Mouse (Mus musculus) NIH3T3 (cell line): Measurements from ENCODE around the gene Kcnh4.

Experiments
- DNase-seq: peaks from one replicate; pipeline ENCODE4 v3.0.0-alpha.2; 2012; ENCODE audit warnings: low read depth

The Kcnh4 gene

DNA sequence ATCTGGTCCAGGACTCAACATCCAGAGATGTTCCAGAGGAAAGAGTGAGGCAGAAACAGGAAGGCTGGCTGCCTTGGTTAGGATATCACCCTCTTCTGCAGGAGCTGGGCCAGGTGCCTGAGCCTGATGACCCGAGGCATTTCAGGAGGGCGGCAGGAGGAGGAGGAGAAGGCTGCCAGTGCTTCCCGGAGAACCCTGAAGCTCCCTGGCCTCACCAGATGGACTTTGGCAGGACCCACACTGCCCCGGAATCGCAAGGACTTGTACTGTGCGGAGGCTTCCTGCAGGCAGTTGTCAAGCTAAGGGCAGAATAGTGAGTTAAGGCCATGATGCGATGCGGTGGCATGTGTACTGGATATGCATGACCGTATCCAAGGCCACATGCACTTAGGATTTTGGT lies 7.0 kb upstream of the Kcnh4 start:
- no peak for DNase-seq

DNA sequence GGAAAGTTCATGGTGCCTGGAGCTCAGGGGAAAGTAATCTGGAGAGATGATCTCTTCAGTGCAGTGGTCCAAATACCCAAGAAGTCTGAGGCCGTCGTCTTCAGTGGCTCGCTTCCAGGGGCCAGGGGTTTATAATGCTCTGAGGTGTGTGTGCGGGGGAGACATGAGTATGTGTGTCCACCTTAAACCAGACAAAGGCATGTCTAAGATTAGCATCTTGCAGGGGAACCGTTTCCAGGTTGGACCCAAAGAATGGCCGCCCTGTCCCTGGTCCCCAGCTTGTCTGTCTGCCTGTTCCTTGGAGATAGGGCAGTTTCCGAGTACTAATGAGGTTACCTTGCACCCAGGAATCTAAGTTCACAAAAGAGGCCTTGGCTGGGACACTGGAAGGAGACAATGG lies 3.1 kb upstream of the Kcnh4 start, which contains the start of gene Hcrt:
Gene Hcrt, minus strand, starts transcription at position 101 of the 400 bp plus-strand sequence.
- DNase-seq: no peak

GRCm38 (mm10) chr11:100761547-100762045 lies 1.9 kb upstream of the Kcnh4 start:
- peak; percentile 65 for DNase-seq

DNA sequence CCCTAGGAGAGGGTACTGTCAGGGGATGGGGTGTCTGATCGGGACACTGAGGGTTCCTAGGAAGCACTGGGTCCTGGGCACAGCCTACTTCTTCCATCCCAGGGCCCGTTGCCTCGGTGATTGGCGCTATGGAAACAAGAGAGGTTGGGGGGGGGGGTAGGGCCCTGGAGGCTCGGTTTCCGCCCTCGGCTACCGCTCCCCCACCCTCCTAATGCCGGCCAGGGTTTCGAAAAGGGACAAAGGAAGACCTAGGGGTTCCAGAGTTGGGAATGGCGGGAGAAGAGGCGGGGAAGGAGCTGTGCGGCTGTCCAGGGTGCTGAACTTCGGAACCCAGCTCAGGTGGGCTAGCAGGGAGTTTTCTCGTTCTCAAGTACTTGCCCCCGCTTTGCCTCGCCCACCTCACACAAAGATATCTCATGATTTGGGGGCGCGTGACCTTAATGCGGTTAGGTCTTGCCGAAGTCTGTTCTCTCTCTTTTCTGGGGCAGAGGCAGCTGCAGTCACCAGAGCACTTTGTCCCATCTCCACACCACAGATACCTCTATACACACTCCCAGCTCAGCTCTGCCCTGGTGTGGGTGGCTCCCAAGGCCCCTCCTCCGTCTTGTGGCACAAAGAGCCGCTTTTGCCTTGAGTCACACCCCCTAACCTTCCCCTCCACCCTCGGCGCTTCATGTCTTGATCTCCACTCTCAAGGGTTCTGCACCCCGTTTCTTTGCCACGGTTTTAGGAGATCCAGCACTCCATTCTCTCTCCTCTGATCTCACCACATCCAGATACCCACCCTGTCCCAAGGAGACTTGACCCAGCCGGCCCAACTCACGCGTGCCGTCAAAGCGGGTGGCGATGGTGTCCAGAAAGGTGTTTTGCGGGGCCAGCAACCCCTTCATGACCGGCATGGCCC lies 783 bp downstream of the Kcnh4 start:
- DNase-seq: peak; percentile 74

- DNase-seq: no peak
Measured at GRCm38 (mm10) chr11:100757566-100757965, 2.2 kb downstream of the Kcnh4 start.

DNA sequence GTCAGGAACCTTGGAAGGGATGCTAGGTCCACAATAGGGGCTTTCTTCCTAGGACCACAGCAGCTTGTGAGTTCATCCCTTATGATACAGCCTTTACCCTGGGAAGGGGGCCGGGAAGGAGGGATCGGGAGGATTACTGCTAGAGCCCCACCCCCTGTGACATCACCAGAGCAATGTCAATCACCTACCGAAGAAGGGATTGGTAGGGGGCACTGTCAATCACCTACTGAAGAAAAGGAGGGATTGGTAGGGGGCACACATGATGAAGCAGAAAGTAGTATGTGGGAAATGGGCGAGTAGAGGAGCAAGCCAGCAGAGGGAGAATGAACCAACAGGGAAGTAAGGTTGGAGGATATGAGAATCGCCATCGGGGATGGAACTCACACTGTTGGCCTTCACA lies 3.3 kb downstream of the Kcnh4 start:
- DNase-seq: no peak

GRCm38 (mm10) chr11:100754693-100755057 lies 5.1 kb downstream of the Kcnh4 start:
- DNase-seq: no peak

DNA sequence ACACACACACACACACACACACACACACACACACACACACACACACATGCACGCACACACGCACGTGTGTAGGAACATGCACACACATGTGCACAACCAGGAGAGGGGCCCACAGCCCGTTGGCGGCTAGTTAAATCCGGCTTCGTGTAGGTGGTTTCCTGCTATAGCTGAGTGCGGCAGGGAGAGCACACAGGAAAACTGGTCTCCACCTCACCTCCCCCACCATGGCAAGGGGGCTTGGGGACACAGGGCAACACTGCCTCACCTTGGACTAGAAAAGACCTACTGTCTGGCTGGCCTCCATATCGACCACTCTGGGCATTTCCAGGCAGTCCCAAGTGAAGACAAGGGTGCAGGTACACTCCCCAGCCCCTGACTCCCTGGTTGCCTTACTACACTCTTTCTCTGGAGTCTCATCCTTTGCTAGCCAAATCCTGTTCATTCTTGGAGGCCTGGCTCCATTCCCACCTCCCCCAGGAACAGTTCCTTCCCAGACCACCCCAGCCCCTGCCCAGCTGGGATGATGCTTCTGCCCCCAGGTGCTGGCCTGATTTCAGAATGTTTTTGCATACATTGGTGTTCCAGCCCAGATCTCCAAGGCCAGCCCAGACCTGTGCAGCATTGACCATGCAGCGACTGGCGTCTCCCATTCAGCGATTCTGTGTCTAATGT lies 5.6 kb downstream of the Kcnh4 start:
- DNase-seq: no peak

GRCm38 (mm10) chr11:100752294-100752693 lies 7.4 kb downstream of the Kcnh4 start:
- no peak for DNase-seq

DNA sequence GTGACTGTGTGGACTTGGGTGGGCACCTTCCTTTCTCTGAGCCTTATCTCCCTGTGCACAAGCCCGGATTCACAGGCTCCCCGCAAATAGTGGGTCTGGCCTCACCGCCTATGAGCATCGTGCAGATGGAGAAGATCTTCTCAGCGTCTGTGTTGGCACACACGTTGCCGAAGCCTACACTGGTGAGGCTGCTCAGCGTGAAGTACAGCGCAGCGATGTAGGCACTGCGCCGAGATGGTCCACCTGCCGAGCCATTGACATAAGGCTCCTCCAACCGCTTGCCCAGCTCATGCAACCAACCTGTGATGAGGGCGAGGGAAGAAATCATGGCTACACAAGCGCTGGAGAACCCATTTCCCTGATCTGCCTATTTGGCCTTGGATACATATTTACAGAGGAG lies 9.6 kb downstream of the Kcnh4 start:
- no peak for DNase-seq

DNA sequence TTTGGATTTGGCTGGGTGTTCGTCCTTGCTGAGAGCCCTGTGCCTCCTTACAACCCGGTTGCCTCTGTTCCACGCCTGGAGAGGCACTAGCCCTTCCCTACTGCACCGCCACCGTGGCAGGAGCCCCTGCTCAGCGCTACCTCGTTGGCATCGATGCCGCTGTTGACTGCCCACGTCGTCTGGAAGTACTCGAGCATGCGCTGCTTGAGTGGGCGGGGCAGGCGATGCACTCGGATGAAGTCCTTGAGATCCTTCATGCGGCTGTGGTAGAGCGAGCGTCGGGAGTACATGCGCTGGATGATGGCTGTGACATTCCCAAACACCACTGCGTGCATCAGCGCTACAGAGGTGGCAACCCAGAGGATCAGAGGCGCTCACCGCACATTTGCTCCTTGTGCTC lies 10.3 kb downstream of the Kcnh4 start:
- DNase-seq: no peak

- no peak for DNase-seq
Measured at GRCm38 (mm10) chr11:100748620-100749019, 11.1 kb downstream of the Kcnh4 start.

DNA sequence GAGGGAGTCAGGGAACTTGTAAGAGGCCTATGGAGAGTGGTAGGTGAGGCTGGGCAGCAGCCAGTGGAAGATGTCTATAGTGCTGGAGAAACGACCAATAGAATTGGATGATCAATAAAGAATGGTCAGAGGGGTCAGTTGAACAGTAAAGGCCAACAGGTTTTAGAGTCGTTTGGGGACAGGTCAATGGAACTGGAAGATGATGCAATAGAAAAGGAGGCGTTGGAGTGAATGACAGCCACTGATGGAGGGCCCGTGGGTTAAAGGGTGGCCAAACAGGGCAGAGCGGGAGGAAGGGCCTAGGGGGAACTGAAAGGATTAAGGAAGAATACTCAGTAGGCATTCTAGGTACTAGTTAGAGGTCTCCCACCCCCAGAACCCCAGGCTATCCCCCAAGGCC lies 12.6 kb downstream of the Kcnh4 start:
- no peak for DNase-seq

GRCm38 (mm10) chr11:100746546-100746945 lies 13.2 kb downstream of the Kcnh4 start:
- DNase-seq: no peak

GRCm38 (mm10) chr11:100745085-100745484 lies 14.7 kb downstream of the Kcnh4 start:
- DNase-seq: peak; percentile 80

GRCm38 (mm10) chr11:100741348-100741747 lies 18.4 kb downstream of the Kcnh4 start:
- DNase-seq: no peak

DNA sequence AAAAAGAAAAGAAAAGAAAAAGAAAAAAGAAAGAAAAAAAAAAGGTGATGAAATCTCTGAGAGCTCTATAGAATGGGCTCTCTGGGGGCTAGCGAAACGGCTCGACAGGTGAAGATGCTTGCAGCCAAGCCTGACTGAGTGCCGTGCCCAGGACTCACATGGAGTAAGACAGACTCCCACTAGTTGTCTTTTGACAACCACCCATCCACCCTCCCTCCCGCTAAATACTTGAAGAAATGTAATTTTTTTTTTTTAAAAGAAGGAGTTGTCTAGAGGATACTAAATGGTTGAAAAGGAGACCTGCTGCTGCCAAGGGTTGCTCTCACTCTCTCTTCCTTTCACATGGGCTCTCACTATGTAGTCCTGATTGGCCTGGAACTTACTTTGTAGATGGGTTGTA lies 21.0 kb downstream of the Kcnh4 start:
- no peak for DNase-seq

- peak; percentile 99 for DNase-seq
Measured at GRCm38 (mm10) chr11:100738066-100738604, 21.6 kb downstream of the Kcnh4 start, which contains the start of gene Rab5c. Rab5c (minus strand) TSS chr11:100738215.

DNA sequence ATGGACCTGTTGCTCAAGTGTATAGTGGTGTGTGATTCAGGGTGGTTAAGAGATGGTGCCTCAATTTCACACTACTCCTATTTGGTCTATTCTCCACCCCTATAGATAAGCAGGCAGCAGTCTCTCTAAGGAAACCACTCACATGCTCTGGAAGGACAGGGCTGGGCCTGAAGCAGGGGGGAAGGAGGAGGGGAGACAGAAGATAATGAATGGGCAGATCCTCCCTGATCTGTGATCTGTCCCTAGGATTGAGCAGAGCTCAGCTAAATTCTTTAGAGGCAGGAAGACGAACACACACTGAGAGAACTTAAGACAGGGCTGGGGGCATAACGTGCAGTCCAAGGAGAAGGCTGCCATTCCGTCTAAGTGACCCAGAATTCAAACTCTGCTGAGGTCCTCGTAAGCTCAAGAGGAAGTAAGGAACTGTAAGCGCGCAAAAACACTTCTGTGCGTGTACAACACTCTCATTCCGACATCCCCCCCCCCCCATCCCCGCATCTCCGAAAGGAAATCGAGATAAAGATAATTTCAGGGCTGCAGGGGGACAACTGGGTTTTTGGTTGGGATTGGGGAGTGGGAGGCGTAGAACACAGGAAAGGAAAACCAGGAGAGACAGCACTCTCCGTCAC lies 22.5 kb downstream of the Kcnh4 start:
- DNase-seq: no peak

DNA sequence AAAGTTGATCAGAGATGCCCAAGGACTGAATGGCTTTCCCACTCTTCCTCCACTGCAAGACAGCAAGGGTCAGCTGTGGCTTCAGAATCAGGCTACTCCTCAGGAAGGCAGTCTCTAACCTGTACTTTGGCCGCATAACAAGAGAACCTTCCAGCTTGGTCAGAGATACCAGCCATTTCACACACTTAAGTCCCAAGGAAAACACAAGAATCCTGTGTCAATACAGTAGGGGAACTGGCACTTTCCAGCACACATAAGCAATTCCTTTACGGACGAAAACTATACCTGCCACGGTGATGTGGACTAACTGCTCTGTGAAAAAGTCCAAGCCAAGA lies 23.0 kb downstream of the Kcnh4 start:
- no peak for DNase-seq

GRCm38 (mm10) chr11:100735954-100736745 lies 23.6 kb downstream of the Kcnh4 start:
- DNase-seq: no peak
